Comparison of ENCODE assay signal across 8 mouse cellular contexts in the genomic region with DNA sequence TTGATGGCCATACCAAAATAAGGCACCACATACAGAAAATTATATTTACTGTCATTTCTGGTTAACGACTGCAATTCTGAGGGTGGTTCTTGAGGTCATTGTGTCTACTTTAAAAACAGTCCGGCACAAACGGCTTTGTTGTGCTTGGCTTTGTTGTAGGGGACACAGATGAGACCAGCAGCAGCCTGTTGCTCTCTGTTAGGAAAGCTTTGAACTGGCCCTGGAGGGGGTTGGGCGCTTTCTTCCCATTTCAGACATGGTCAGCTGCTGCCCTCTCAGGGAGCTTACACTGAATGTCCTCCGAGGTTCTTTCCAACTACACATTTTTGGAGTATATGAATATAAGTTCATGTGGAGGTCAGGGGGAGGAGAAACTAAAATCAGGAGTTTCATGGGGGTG.
DNase-seq lines count a peak whose midpoint lies in the region; ATAC-seq and TF ChIP-seq lines count a peak whose summit lies in the region.

No protein-coding gene starts in this region.

- ATAC-seq in forebrain, embryonic 11.5 days (replicated peaks; ENCODE audit: low FRiP score), result no peak
- no peak for ATAC-seq in forebrain, embryonic 13.5 days
- ATAC-seq in embryonic facial prominence, embryonic 13.5 days (ENCODE audit: insufficient number of reproducible peaks, insufficient read depth, low FRiP score, low TSS enrichment, low read depth), result no peak
- ATAC-seq in hindbrain, embryonic 16.5 days, result 0 out of 2 replicates have a peak, but pooled peaks have one; percentile 34
- peak; percentile 84 for ATAC-seq in lung, embryonic 16.5 days (ENCODE audit: low read depth)
- no peak for ATAC-seq in stomach, postnatal 0 days (ENCODE audit: low FRiP score, low TSS enrichment)

- no peak overlapping the region for H3K4me2 ChIP-seq in forebrain, embryonic 11.5 days (ENCODE audit: low read depth, low read length, severe bottlenecking)
- H3K4me2 ChIP-seq in forebrain, embryonic 13.5 days, result no peak overlapping the region
- no peak overlapping the region for H3K4me2 ChIP-seq in embryonic facial prominence, embryonic 13.5 days
- no peak overlapping the region for H3K4me2 ChIP-seq in hindbrain, embryonic 16.5 days (ENCODE audit: low read length)
- no peak overlapping the region for H3K4me2 ChIP-seq in lung, embryonic 16.5 days (ENCODE audit: low read depth, low read length)
- H3K4me2 ChIP-seq in stomach, postnatal 0 days (replicated peaks; ENCODE audit: low read depth), result no peak overlapping the region

- peak; percentile 62 for DNase-seq in forebrain, embryonic 11.5 days (ENCODE audit: low spot score)
- DNase-seq in A20 (ENCODE audit: low read depth, low spot score), result peak; percentile 61
- peak; percentile 26 for DNase-seq in stomach, postnatal 0 days (ENCODE audit: low spot score)
- no peak for DNase-seq in layer of hippocampus, adult 9-11 months

- TF ChIP-seq EP300 in stomach, postnatal 0 days (optimal IDR thresholded peaks at IDR 0.05), result no peak

- no peak overlapping the region for H3K9ac ChIP-seq in forebrain, embryonic 11.5 days (ENCODE audit: low read length)
- H3K9ac ChIP-seq in forebrain, embryonic 13.5 days, result no peak overlapping the region
- no peak overlapping the region for H3K9ac ChIP-seq in embryonic facial prominence, embryonic 13.5 days
- H3K9ac ChIP-seq in hindbrain, embryonic 16.5 days (ENCODE audit: low read depth, low read length), result no peak overlapping the region
- H3K9ac ChIP-seq in lung, embryonic 16.5 days (ENCODE audit: low read length), result no peak overlapping the region
- no peak overlapping the region for H3K9ac ChIP-seq in stomach, postnatal 0 days (ENCODE audit: low read length)

- H3K4me1 ChIP-seq in forebrain, embryonic 11.5 days (replicated peaks; ENCODE audit: control insufficient read depth, insufficient read depth, low read length), result peaks cover 5% of the 10 kb centered on the region
- peaks cover 23% of the 10 kb centered on the region for H3K4me1 ChIP-seq in forebrain, embryonic 13.5 days
- H3K4me1 ChIP-seq in embryonic facial prominence, embryonic 13.5 days, result peaks cover 37% of the 10 kb centered on the region
- H3K4me1 ChIP-seq in hindbrain, embryonic 16.5 days (ENCODE audit: control insufficient read depth, insufficient read depth, low read depth, low read length), result peaks cover 9% of the 10 kb centered on the region
- H3K4me1 ChIP-seq in lung, embryonic 16.5 days (replicated peaks; ENCODE audit: control insufficient read depth, insufficient read depth, low read length), result peaks cover 18% of the 10 kb centered on the region
- peaks cover 5% of the 10 kb centered on the region; the same call in 1 of the 2 replicates for H3K4me1 ChIP-seq in stomach, postnatal 0 days (replicated peaks; ENCODE audit: control insufficient read depth, insufficient read depth)

- no peaks in the 10 kb centered on the region for H3K36me3 ChIP-seq in forebrain, embryonic 11.5 days (ENCODE audit: control insufficient read depth, insufficient read depth, low read length)
- no peaks in the 10 kb centered on the region for H3K36me3 ChIP-seq in forebrain, embryonic 13.5 days (ENCODE audit: poor library complexity, severe bottlenecking)
- no peaks in the 10 kb centered on the region for H3K36me3 ChIP-seq in embryonic facial prominence, embryonic 13.5 days
- H3K36me3 ChIP-seq in hindbrain, embryonic 16.5 days (ENCODE audit: control insufficient read depth, insufficient read depth, low read length), result no peaks in the 10 kb centered on the region
- H3K36me3 ChIP-seq in lung, embryonic 16.5 days (ENCODE audit: control insufficient read depth, insufficient read depth, low read length), result no peaks in the 10 kb centered on the region
- no peaks in the 10 kb centered on the region for H3K36me3 ChIP-seq in stomach, postnatal 0 days (ENCODE audit: control insufficient read depth, insufficient read depth, low read length)

- no peaks in the 10 kb centered on the region for H3K27me3 ChIP-seq in forebrain, embryonic 11.5 days (ENCODE audit: control insufficient read depth, insufficient read depth, low read length)
- H3K27me3 ChIP-seq in forebrain, embryonic 13.5 days, result no peaks in the 10 kb centered on the region
- no peaks in the 10 kb centered on the region for H3K27me3 ChIP-seq in embryonic facial prominence, embryonic 13.5 days
- H3K27me3 ChIP-seq in hindbrain, embryonic 16.5 days (replicated peaks; ENCODE audit: control insufficient read depth, insufficient read depth, low read length), result no peaks in the 10 kb centered on the region
- H3K27me3 ChIP-seq in lung, embryonic 16.5 days (ENCODE audit: control insufficient read depth, insufficient read depth, low read depth, low read length), result no peaks in the 10 kb centered on the region
- H3K27me3 ChIP-seq in stomach, postnatal 0 days (ENCODE audit: control insufficient read depth, insufficient read depth, low read length), result no peaks in the 10 kb centered on the region

- TF ChIP-seq CTCF in stomach, postnatal 0 days (IDR thresholded peaks at IDR 0.05; ENCODE audit: low read depth), result peak; percentile 60

- H3K9me3 ChIP-seq in forebrain, embryonic 11.5 days (ENCODE audit: control insufficient read depth, low read length), result no peaks in the 10 kb centered on the region
- no peaks in the 10 kb centered on the region for H3K9me3 ChIP-seq in forebrain, embryonic 13.5 days (replicated peaks)
- H3K9me3 ChIP-seq in embryonic facial prominence, embryonic 13.5 days, result no peaks in the 10 kb centered on the region
- H3K9me3 ChIP-seq in hindbrain, embryonic 16.5 days (ENCODE audit: control insufficient read depth, low read length), result no peaks in the 10 kb centered on the region
- no peaks in the 10 kb centered on the region for H3K9me3 ChIP-seq in lung, embryonic 16.5 days (ENCODE audit: control insufficient read depth, low read length)
- no peaks in the 10 kb centered on the region for H3K9me3 ChIP-seq in stomach, postnatal 0 days (ENCODE audit: control insufficient read depth, low read length)

- no peak overlapping the region for H3K27ac ChIP-seq in forebrain, embryonic 11.5 days (ENCODE audit: low read depth, low read length)
- no peak overlapping the region for H3K27ac ChIP-seq in forebrain, embryonic 13.5 days
- H3K27ac ChIP-seq in embryonic facial prominence, embryonic 13.5 days, result peak overlapping the region; percentile 82
- no peak overlapping the region; the same call in 1 of the 2 replicates for H3K27ac ChIP-seq in hindbrain, embryonic 16.5 days (ENCODE audit: low read depth, low read length)
- no peak overlapping the region for H3K27ac ChIP-seq in lung, embryonic 16.5 days (ENCODE audit: low read length)
- peak overlapping the region; percentile 86 for H3K27ac ChIP-seq in stomach, postnatal 0 days (replicated peaks)

- 7% methylated on average over 5 of the region's 5 CpGs for WGBS in forebrain, embryonic 11.5 days
- 6% methylated on average over 5 of the region's 5 CpGs for WGBS in forebrain, embryonic 13.5 days
- 15% methylated on average over 5 of the region's 5 CpGs for WGBS in embryonic facial prominence, embryonic 13.5 days
- WGBS in hindbrain, embryonic 16.5 days, result 10% methylated on average over 5 of the region's 5 CpGs
- 17% methylated on average over 5 of the region's 5 CpGs for WGBS in lung, embryonic 16.5 days
- WGBS in stomach, postnatal 0 days, result 19% methylated on average over 5 of the region's 5 CpGs

- H3K4me3 ChIP-seq in forebrain, embryonic 11.5 days (ENCODE audit: low read depth, low read length), result no peak overlapping the region
- no peak overlapping the region for H3K4me3 ChIP-seq in forebrain, embryonic 13.5 days
- H3K4me3 ChIP-seq in embryonic facial prominence, embryonic 13.5 days, result no peak overlapping the region
- H3K4me3 ChIP-seq in hindbrain, embryonic 16.5 days (ENCODE audit: low read length), result no peak overlapping the region
- H3K4me3 ChIP-seq in lung, embryonic 16.5 days (ENCODE audit: low read length), result no peak overlapping the region
- no peak overlapping the region for H3K4me3 ChIP-seq in stomach, postnatal 0 days (ENCODE audit: low read depth, low read length)

Comparison
In these comparisons a context has a peak if more than half of its experiments do, and no peak if none do; other contexts are left out.
1. ATAC-seq: peak in hindbrain, embryonic 16.5 days (single experiment) and lung, embryonic 16.5 days (single experiment); none in forebrain, embryonic 11.5 days (single experiment), forebrain, embryonic 13.5 days (single experiment), embryonic facial prominence, embryonic 13.5 days (single experiment) and stomach, postnatal 0 days (single experiment).
2. H3K27ac ChIP-seq: peak in embryonic facial prominence, embryonic 13.5 days (single experiment) and stomach, postnatal 0 days (single experiment); none in forebrain, embryonic 11.5 days (single experiment), forebrain, embryonic 13.5 days (single experiment), hindbrain, embryonic 16.5 days (single experiment) and lung, embryonic 16.5 days (single experiment).